Mouse (Mus musculus): ENCODE measurements around the gene Mbnl2.

DNA sequence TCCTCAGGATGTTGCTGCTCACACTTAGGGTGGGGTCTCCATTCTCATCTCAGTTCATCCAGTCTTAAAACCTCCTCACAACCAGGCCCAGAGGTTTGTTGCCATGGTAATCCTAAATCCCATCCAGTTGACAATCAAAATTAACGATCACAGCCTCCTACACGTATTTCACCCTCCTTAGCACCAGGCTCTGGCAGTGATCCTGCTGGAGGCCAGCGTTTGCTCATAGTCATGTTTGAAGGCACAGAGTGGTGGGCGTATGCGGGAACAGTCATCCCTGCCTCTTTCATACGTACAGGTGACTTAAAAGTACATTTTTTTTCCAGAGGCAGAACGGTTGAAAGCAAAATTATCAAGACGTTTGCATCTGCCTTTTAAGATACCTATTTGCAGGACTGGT is 8.3 kb downstream of the Mbnl2 start:
- TF ChIP-seq MAFK (IDR thresholded peaks at IDR 0.05; ENCODE audit: insufficient read depth, low read depth, low read length) (no peak), CHD2 (IDR thresholded peaks at IDR 0.05; ENCODE audit: low read depth, low read length) (no peak)
